Mouse (Mus musculus) adrenal gland, adult 10 weeks (tissue): ENCODE data around the gene Tagap1. TPM values are rescaled to one million over a fixed set of nuclear protein-coding genes. Genes with fewer than 3 reads are reported as not detected.

Experiments
- polyA plus RNA-seq: library from polyadenylated mRNA; stranded (reverse); fragments of 350-450 nt; fragmentation: Illumina TruSeq; extraction: RNeasy Lipid Tissue Mini Kit (QIAGEN cat#74804); gene quantifications from one replicate; pipeline ENCODE4 v1.2.3, GENCODE M21; 2014; ENCODE audit warnings: low read depth, low replicate concordance

Gene Tagap1
- 15.3 TPM for polyA plus RNA-seq

DNA sequence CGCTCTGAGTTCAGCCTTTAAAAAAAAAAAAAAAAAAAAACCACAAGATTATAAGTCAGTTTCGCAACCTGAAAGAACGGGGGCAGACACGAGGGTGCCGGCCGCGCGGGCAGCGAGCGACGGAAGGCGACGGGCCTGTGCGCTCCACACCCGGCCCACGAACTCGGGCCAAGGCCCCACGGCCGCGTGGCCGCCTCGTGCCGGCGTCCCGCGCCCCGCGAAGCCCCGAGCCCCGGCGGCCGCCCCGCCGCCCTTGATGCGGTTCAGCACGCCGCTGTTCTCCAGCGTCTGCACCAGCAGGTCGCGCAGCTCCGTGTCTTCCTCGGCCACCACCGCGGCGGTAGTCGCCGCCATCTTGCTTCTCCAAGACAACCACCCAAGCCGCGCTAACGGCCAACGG lies at the start of gene Tagap1:
Tagap1 (minus strand) TSS at position 381 of the 400 bp plus-strand sequence.

DNA sequence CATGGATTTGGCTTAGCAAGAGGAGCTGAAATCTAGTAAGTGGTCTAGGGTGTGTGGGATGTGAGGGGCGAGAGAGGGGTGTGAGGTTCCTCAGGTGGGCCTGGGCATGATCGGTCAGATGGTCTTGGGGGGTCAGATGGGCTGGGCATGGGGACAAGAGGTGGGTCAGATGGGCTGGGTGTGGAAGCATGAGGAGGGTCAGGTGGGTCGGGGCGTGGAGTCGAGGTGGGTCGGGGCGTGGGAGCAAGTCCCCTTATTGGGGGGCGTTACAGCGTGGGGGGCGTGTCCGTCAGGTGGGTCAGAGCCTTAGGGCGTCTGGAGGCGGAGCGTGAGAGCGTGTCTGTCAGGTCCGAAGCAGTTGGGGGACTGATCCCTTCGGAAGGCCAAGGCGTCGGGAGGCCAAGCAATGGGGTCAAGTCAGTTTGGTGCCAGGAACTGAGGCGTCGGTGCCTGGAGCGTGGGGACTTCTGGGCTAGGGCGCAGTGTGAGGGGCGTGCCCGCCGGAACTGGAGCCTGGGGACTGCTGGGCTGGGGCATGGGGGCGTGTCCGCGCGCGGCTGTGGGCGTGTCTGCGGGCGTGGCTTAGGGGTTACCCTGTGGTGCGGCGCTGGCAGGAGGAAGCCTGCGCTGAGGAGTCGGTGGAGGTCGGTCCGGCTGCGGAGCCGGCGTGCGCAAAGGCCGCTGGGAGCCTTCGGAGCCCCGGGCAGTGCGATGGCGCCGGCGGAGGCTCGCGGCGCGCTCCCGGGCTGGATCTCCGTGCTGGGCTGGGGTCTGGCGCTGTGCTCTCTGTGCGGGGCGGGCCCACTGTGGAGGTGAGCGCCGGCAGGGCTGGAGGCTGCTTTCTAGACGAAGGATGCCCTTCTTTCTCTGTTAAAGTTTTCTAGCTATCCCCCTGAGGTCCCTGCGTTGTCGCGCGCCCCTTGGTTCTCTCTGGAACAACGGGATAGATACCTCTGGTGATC lies 17.6 kb upstream of the Tagap1 start, which contains the start of gene Gm49721:
Gm49721 (plus strand) TSS at position 618 of the 962 bp plus-strand sequence.

DNA sequence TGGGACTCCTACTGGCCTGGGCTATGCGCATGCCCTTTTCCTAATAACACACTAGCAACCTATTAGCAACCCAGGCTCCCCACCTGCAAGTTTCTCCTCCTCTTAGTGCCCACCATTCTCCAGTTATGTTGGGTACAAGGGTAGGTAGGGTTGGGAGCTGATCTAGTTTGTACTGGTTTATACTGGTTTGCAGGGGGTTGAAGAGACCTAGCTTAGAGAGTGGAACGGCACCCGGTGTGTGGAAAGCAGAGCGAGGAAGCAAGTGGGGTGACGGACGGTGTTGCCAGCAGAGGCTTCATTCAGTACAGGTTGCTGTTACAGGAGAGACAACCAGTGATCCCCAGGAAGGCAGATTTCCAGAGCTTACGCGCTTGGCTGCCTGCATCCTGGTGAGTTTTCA lies 9.4 kb upstream of the Tagap1 start, which contains the start of gene Rnaset2b:
Rnaset2b (plus strand) TSS at position 301 of the 400 bp plus-strand sequence.

DNA sequence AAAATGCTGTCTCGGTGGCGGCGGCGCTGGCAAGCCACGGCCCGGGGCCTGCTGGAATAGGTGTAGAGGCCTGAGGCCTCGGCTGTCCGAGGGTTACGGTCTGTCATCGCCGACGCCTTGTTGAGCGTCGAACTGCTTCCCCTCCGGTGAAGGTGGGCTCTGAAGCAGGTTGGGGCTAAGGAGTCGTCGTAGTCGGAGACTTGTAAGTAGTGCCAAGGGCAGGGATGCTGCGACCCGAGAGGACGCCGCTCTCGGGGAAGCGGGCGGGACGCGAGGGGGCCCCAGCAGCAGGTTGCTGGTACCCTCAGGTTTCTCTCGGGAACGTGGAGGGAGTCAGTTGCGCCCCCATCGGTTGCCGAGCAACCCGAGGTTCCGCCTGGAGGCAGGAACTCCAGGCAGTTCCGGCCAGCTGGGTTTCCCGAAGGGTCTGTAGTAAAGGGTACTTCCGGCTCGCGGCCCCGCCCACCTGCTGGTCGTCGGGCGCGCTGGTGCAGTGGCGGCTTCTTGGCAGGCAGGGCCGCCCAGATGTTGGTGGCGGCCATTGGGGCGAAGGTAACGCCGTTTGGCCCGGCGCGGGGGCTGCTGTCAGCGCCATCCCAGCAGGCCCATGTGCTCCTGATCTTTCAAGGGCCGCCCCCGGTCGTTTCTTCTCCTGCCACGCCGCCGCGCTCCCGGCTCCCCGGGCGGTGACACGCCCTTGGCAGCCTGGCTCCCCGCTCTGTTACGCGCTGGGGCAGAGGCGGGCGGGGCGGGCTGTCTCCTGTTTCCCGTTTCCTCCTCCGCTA lies 12.8 kb downstream of the Tagap1 start, which contains the start of gene Rsph3b:
Rsph3b (minus strand) TSS at position 699 of the 785 bp plus-strand sequence.

Other genes with a start within 250 kb of the Tagap1 start
- 7.6 TPM for gene Ezr, start 178.4 kb downstream of the Tagap1 start, polyA plus RNA-seq
- 20.9 TPM for gene Rsph3b, start 12.5 kb downstream of the Tagap1 start, polyA plus RNA-seq
- 576 TPM for gene Rnaset2b, start 9.5 kb upstream of the Tagap1 start, polyA plus RNA-seq
- not detected for gene Gm49721, start 17.7 kb upstream of the Tagap1 start, polyA plus RNA-seq
- not detected for gene Gm1604a, start 64.4 kb upstream of the Tagap1 start, polyA plus RNA-seq
- 2.0 TPM for gene Rps6ka2, start 209.0 kb upstream of the Tagap1 start, polyA plus RNA-seq